24 mouse cellular contexts compared by ENCODE assay signal in the genomic region with DNA sequence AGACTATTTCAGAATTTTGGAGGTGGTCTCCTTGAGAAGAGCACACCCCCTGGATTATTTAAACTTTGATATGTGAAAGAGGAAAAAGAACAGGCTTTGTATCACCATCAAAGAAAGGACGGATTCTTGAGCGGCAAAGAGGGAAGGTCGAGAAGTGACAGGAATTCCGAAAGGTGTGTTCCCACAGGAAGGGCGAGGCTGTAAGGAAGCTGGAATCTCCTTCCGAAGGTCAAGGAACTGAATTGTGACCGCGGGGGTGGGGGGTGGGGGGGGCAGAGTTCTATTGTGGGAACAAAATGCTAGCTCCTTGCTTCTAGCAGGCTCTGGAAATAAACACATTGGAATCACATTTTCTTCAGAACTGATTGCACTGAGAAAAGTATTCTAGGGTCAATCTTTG. TPM values are rescaled to one million over a fixed set of nuclear protein-coding genes. Genes with fewer than 3 reads are reported as not detected.
DNase-seq lines count a peak whose midpoint lies in the region; ATAC-seq and TF ChIP-seq lines count a peak whose summit lies in the region.
"Had no signal": no experiment of that assay in that cellular context is flagged by ENCODE, and none has a peak within 500 bp of the region (broad histone marks: within the 10 kb centered on the region; RNA-seq: fewer than 3 reads in every experiment).

No protein-coding gene starts in this region.

- no peak overlapping the region for H3K4me3 ChIP-seq in intestine, postnatal 0 days (ENCODE audit: low read depth, low read length)
- no peak overlapping the region for H3K4me3 ChIP-seq in intestine, embryonic 15.5 days (replicated peaks)
- H3K4me3 ChIP-seq in ES-Bruce4 (ENCODE audit: low read depth, low read length) (no peak overlapping the region), ES-E14 (ENCODE audit: insufficient read depth in 1 of 2, low read depth in 1 of 2, low read length in 2 of 2, poor library complexity in 1 of 2, severe bottlenecking in 1 of 2) (no peak overlapping the region)
- H3K4me3 ChIP-seq: embryonic facial prominence, embryonic 12.5 days; layer of hippocampus, adult 2 months; limb, embryonic 12.5 days; midbrain, embryonic 10.5 days; neural tube, embryonic 15.5 days had no signal

- in situ Hi-C loops in ES-E14 (cut with MboI; ENCODE audit: low sequenced_read_pairs in 2 of 2, unreplicated experiment in 2 of 2): no loop called here

- no peak for TF ChIP-seq POLR2A in ES-Bruce4 (IDR thresholded peaks at IDR 0.05; ENCODE audit: insufficient read depth, low read length)

- 28% methylated on average over 8 of the region's 8 CpGs for WGBS in intestine, postnatal 0 days
- 53% methylated on average over 8 of the region's 8 CpGs for whole genome bisulfite sequencing in intestine, embryonic 15.5 days

- no peak overlapping the region for H3K9ac ChIP-seq in intestine, postnatal 0 days (ENCODE audit: low read depth, low read length)
- no peak overlapping the region for H3K9ac ChIP-seq in intestine, embryonic 15.5 days
- H3K9ac ChIP-seq in ES-Bruce4 (ENCODE audit: low read depth, poor library complexity, severe bottlenecking) (no peak overlapping the region), ES-E14 (ENCODE audit: insufficient read depth, low read depth, low read length, poor library complexity, severe bottlenecking) (no peak overlapping the region)
- H3K9ac ChIP-seq: embryonic facial prominence, embryonic 12.5 days; forebrain, postnatal 0 days; limb, embryonic 12.5 days; neural tube, embryonic 15.5 days had no signal

- H3K4me2 ChIP-seq in intestine, postnatal 0 days (replicated peaks; ENCODE audit: low read depth): peak overlapping the region; percentile 6; the same call in 1 of the 2 replicates
- H3K4me2 ChIP-seq in intestine, embryonic 15.5 days (replicated peaks): no peak overlapping the region
- H3K4me2 ChIP-seq: embryonic facial prominence, embryonic 12.5 days; limb, embryonic 12.5 days; neural tube, embryonic 15.5 days had no signal

- DNase-seq in ES-E14 (ENCODE audit: low read depth, low spot score): peak; percentile 51
- peak; percentile 50 for DNase-seq in lung, postnatal 10 days
- DNase-seq in urinary bladder, postnatal 14 days (ENCODE audit: low spot score): no peak
- no peak for DNase-seq in natural killer cell, adult 2 months (ENCODE audit: low spot score in 2 of 2)
- DNase-seq: B cell, adult 2 months; cerebellum, adult 11 months; cerebellum, adult 9-11 months; forebrain, postnatal 0 days; gastrocnemius, postnatal 36 days; kidney, postnatal 10 days; layer of hippocampus, postnatal 36 days; right cerebral cortex, adult 18-20 months; right cerebral cortex, postnatal 4 days; thymus, postnatal 25 days had no signal

- peak; percentile 90 for TF ChIP-seq EP300 in ES-Bruce4 (IDR thresholded peaks at IDR 0.05; ENCODE audit: insufficient read depth, low read depth, low read length)

- no peak for TF ChIP-seq CTCF in intestine, postnatal 0 days (IDR thresholded peaks at IDR 0.05; ENCODE audit: low read depth)
- TF ChIP-seq CTCF in ES-Bruce4 (IDR thresholded peaks at IDR 0.05; ENCODE audit: low read depth, low read length): no peak

- H3K36me3 ChIP-seq in intestine, postnatal 0 days (ENCODE audit: control insufficient read depth, insufficient read depth): no peaks in the 10 kb centered on the region
- no peaks in the 10 kb centered on the region for H3K36me3 ChIP-seq in intestine, embryonic 15.5 days
- H3K36me3 ChIP-seq in ES-Bruce4 (ENCODE audit: control insufficient read depth, insufficient read depth, low read length, poor library complexity, severe bottlenecking) (no peaks in the 10 kb centered on the region), ES-E14 (ENCODE audit: control insufficient read depth, insufficient read depth, low read length, poor library complexity, severe bottlenecking) (no peaks in the 10 kb centered on the region)
- H3K36me3 ChIP-seq: embryonic facial prominence, embryonic 12.5 days; limb, embryonic 12.5 days; midbrain, embryonic 10.5 days; neural tube, embryonic 15.5 days had no signal

- no peak for ATAC-seq in intestine, postnatal 0 days
- ATAC-seq in intestine, embryonic 15.5 days: no peak
- ATAC-seq: forebrain, postnatal 0 days had no signal

- no peaks in the 10 kb centered on the region for H3K9me3 ChIP-seq in intestine, postnatal 0 days (ENCODE audit: control insufficient read depth)
- no peaks in the 10 kb centered on the region for H3K9me3 ChIP-seq in intestine, embryonic 15.5 days
- H3K9me3 ChIP-seq in ES-Bruce4 (replicated peaks; ENCODE audit: control insufficient read depth, insufficient read depth, low read length, poor library complexity, severe bottlenecking) (no peaks in the 10 kb centered on the region), ES-E14 (ENCODE audit: control insufficient read depth, insufficient read depth, low read depth, low read length) (no peaks in the 10 kb centered on the region)
- H3K9me3 ChIP-seq: embryonic facial prominence, embryonic 12.5 days; limb, embryonic 12.5 days; midbrain, embryonic 10.5 days; neural tube, embryonic 15.5 days had no signal

- no peaks in the 10 kb centered on the region for H3K27me3 ChIP-seq in intestine, postnatal 0 days (replicated peaks; ENCODE audit: control insufficient read depth, insufficient read depth, low read length)
- no peaks in the 10 kb centered on the region for H3K27me3 ChIP-seq in intestine, embryonic 15.5 days (replicated peaks)
- no peaks in the 10 kb centered on the region; the same call in 1 of the 2 replicates for H3K27me3 ChIP-seq in ES-Bruce4 (ENCODE audit: control insufficient read depth, insufficient read depth, low read length, poor library complexity, severe bottlenecking)
- H3K27me3 ChIP-seq: CH12.LX; neural tube, embryonic 15.5 days had no signal

- H3K27ac ChIP-seq in intestine, postnatal 0 days (ENCODE audit: low read depth, low read length): no peak overlapping the region
- no peak overlapping the region for H3K27ac ChIP-seq in intestine, embryonic 15.5 days
- H3K27ac ChIP-seq in ES-Bruce4 (ENCODE audit: insufficient read depth, low read length): no peak overlapping the region
- H3K27ac ChIP-seq in ES-E14 (ENCODE audit: insufficient read depth, low read depth, low read length, poor library complexity, severe bottlenecking): no peak overlapping the region; the same call in 1 of the 2 replicates
- H3K27ac ChIP-seq: embryonic facial prominence, embryonic 12.5 days; layer of hippocampus, adult 2 months; limb, embryonic 12.5 days; macrophage; midbrain, embryonic 10.5 days; neural tube, embryonic 15.5 days had no signal

- no peaks in the 10 kb centered on the region; the same call in 1 of the 2 replicates for H3K4me1 ChIP-seq in intestine, postnatal 0 days (replicated peaks; ENCODE audit: control insufficient read depth, insufficient read depth, low read length)
- H3K4me1 ChIP-seq in intestine, embryonic 15.5 days (replicated peaks): peaks cover 8% of the 10 kb centered on the region; the same call in 1 of the 2 replicates
- H3K4me1 ChIP-seq in ES-Bruce4 (ENCODE audit: control insufficient read depth, insufficient read depth, low read length): peaks cover 3% of the 10 kb centered on the region
- H3K4me1 ChIP-seq in ES-E14 (ENCODE audit: control insufficient read depth in 2 of 2, insufficient read depth in 2 of 2, low read length in 2 of 2, poor library complexity in 1 of 2): peaks cover 2 to 6% of the 10 kb centered on the region in 2 experiments; a peak in 3 of 4 replicates

TF ChIP-seq in ES-E14, 5 proteins besides CTCF, POLR2A, EP300 and RAD21:
- TF ChIP-seq CHD2 (IDR thresholded peaks at IDR 0.05; ENCODE audit: low read depth, low read length): no peak
- no peak for TF ChIP-seq ZNF384 (IDR thresholded peaks at IDR 0.05; ENCODE audit: low read depth, low read length)
- no peak for TF ChIP-seq HCFC1 (IDR thresholded peaks at IDR 0.05; ENCODE audit: borderline replicate concordance, insufficient read depth, low read length)
- TF ChIP-seq MAFK (IDR thresholded peaks at IDR 0.05; ENCODE audit: insufficient read depth, low read depth, low read length): no peak
- TF ChIP-seq ZC3H11A (IDR thresholded peaks at IDR 0.05; ENCODE audit: borderline replicate concordance, low read depth, low read length): no peak

RNA-seq across cellular contexts. Expression of gene Ddah1, which starts 1.3 kb away (rescaled TPM):
- 24.9 and 25.9 TPM in 2 replicates for polyA plus RNA-seq in intestine, postnatal 0 days (2015; fragmentation: Nextera tagmentation; extraction: Ambion mirVana)
- polyA plus RNA-seq in intestine, embryonic 15.5 days (2015; fragmentation: Nextera tagmentation; extraction: Ambion mirVana): 45.3 and 53.5 TPM in 2 replicates
- 43.7 and 45.1 TPM in 2 replicates for polyA plus RNA-seq in ES-Bruce4 (2011; ENCODE audit: insufficient read depth, insufficient read length, low read depth, missing spikeins)
- 11.2 and 15.5 TPM in 2 replicates for total RNA-seq in ES-E14 (2012; rRNA removed)
- total RNA-seq: CH12.LX had no signal

Comparison
In these comparisons a context has a peak if more than half of its experiments do, and no peak if none do; other contexts are left out.
1. DNase-seq: peak in ES-E14 (single experiment) and lung, postnatal 10 days (single experiment); none in urinary bladder, postnatal 14 days (single experiment) and natural killer cell, adult 2 months (0 of 2).